ENCODE assay signal across 18 mouse cellular contexts in genomic region chr10:87325769-87326168, GRCm38 (mm10).
DNase-seq lines count a peak whose midpoint lies in the region; ATAC-seq and TF ChIP-seq lines count a peak whose summit lies in the region.
"Had no signal": no experiment of that assay in that cellular context is flagged by ENCODE, and none has a peak within 500 bp of the region (broad histone marks: within the 10 kb centered on the region; RNA-seq: fewer than 3 reads in every experiment).

No protein-coding gene starts in this region.

- WGBS in midbrain, postnatal 0 days: 63% methylated on average over 6 of the region's 6 CpGs
- WGBS in midbrain, embryonic 14.5 days: 64% methylated on average over 6 of the region's 6 CpGs
- WGBS in forebrain, embryonic 13.5 days: 9% methylated on average over 6 of the region's 6 CpGs
- WGBS in hindbrain, embryonic 16.5 days: 43% methylated on average over 6 of the region's 6 CpGs

- no peaks in the 10 kb centered on the region for H3K9me3 ChIP-seq in midbrain, postnatal 0 days (ENCODE audit: low read length)
- no peaks in the 10 kb centered on the region for H3K9me3 ChIP-seq in midbrain, embryonic 14.5 days (ENCODE audit: control insufficient read depth, low read length)
- no peaks in the 10 kb centered on the region for H3K9me3 ChIP-seq in forebrain, embryonic 13.5 days (replicated peaks)
- no peaks in the 10 kb centered on the region for H3K9me3 ChIP-seq in hindbrain, embryonic 16.5 days (ENCODE audit: control insufficient read depth, low read length)
- H3K9me3 ChIP-seq: limb, embryonic 13.5 days had no signal

- H3K9ac ChIP-seq in midbrain, postnatal 0 days (replicated peaks; ENCODE audit: low read length, poor library complexity, severe bottlenecking): no peak overlapping the region
- H3K9ac ChIP-seq in midbrain, embryonic 14.5 days (replicated peaks; ENCODE audit: low read length): no peak overlapping the region
- H3K9ac ChIP-seq in forebrain, embryonic 13.5 days: peak overlapping the region; percentile 6; the same call in 1 of the 2 replicates
- no peak overlapping the region for H3K9ac ChIP-seq in hindbrain, embryonic 16.5 days (ENCODE audit: low read depth, low read length)
- H3K9ac ChIP-seq: limb, embryonic 13.5 days; liver, embryonic 14.5 days had no signal

- no peaks in the 10 kb centered on the region for H3K4me1 ChIP-seq in midbrain, postnatal 0 days (ENCODE audit: insufficient read depth, low read length)
- H3K4me1 ChIP-seq in midbrain, embryonic 14.5 days (ENCODE audit: control insufficient read depth, insufficient read depth, low read length): 0 out of 2 replicates have a peak, but pooled peaks cover 4% of the 10 kb centered on the region
- H3K4me1 ChIP-seq in forebrain, embryonic 13.5 days: peaks cover 19% of the 10 kb centered on the region
- no peaks in the 10 kb centered on the region for H3K4me1 ChIP-seq in hindbrain, embryonic 16.5 days (ENCODE audit: control insufficient read depth, insufficient read depth, low read depth, low read length)
- H3K4me1 ChIP-seq: limb, embryonic 13.5 days had no signal

- ATAC-seq in midbrain, postnatal 0 days (ENCODE audit: low FRiP score): no peak
- no peak for ATAC-seq in midbrain, embryonic 14.5 days (ENCODE audit: low FRiP score, low TSS enrichment)
- ATAC-seq in forebrain, embryonic 13.5 days: peak; percentile 43; the same call in 1 of the 2 replicates
- ATAC-seq in hindbrain, embryonic 16.5 days: peak; percentile 37; the same call in 1 of the 2 replicates
- no peak for ATAC-seq in erythroid progenitor cell, adult 5-6 weeks (replicated peaks; ENCODE audit: low FRiP score, poor library complexity, severe bottlenecking)

- H3K4me3 ChIP-seq in midbrain, postnatal 0 days (ENCODE audit: low read depth, low read length): no peak overlapping the region
- H3K4me3 ChIP-seq in midbrain, embryonic 14.5 days (replicated peaks; ENCODE audit: low read depth, low read length): no peak overlapping the region
- no peak overlapping the region for H3K4me3 ChIP-seq in forebrain, embryonic 13.5 days
- no peak overlapping the region for H3K4me3 ChIP-seq in hindbrain, embryonic 16.5 days (ENCODE audit: low read length)
- H3K4me3 ChIP-seq: limb, embryonic 13.5 days had no signal

- no peaks in the 10 kb centered on the region for H3K27me3 ChIP-seq in midbrain, postnatal 0 days (ENCODE audit: insufficient read depth, low read length)
- H3K27me3 ChIP-seq in midbrain, embryonic 14.5 days (ENCODE audit: control insufficient read depth, insufficient read depth, low read length): no peaks in the 10 kb centered on the region
- no peaks in the 10 kb centered on the region for H3K27me3 ChIP-seq in forebrain, embryonic 13.5 days
- H3K27me3 ChIP-seq in hindbrain, embryonic 16.5 days (replicated peaks; ENCODE audit: control insufficient read depth, insufficient read depth, low read length): no peaks in the 10 kb centered on the region
- H3K27me3 ChIP-seq: limb, embryonic 13.5 days had no signal

- no peak overlapping the region for H3K4me2 ChIP-seq in midbrain, postnatal 0 days (ENCODE audit: low read depth, low read length, poor library complexity, severe bottlenecking)
- no peak overlapping the region for H3K4me2 ChIP-seq in midbrain, embryonic 14.5 days (ENCODE audit: low read length)
- H3K4me2 ChIP-seq in forebrain, embryonic 13.5 days: peak overlapping the region; percentile 42
- peak overlapping the region; percentile 27 for H3K4me2 ChIP-seq in hindbrain, embryonic 16.5 days (ENCODE audit: low read length)
- H3K4me2 ChIP-seq: heart, embryonic 11.5 days; limb, embryonic 13.5 days had no signal

- H3K36me3 ChIP-seq in midbrain, postnatal 0 days (ENCODE audit: insufficient read depth, low read length): no peaks in the 10 kb centered on the region
- no peaks in the 10 kb centered on the region for H3K36me3 ChIP-seq in midbrain, embryonic 14.5 days (ENCODE audit: control insufficient read depth, insufficient read depth, low read length)
- H3K36me3 ChIP-seq in forebrain, embryonic 13.5 days (ENCODE audit: poor library complexity, severe bottlenecking): no peaks in the 10 kb centered on the region
- no peaks in the 10 kb centered on the region for H3K36me3 ChIP-seq in hindbrain, embryonic 16.5 days (ENCODE audit: control insufficient read depth, insufficient read depth, low read length)
- H3K36me3 ChIP-seq: limb, embryonic 13.5 days had no signal

- no peak for TF ChIP-seq CTCF in midbrain, postnatal 0 days (IDR thresholded peaks at IDR 0.05)

- DNase-seq in midbrain, postnatal 0 days (ENCODE audit: low spot score): peak; percentile 11
- DNase-seq in midbrain, embryonic 14.5 days: no peak
- DNase-seq in ovary, postnatal 14 days (ENCODE audit: low spot score): no peak
- no peak for DNase-seq in frontal cortex, postnatal 36 days (ENCODE audit: low spot score in 2 of 2)
- DNase-seq: adrenal gland, adult 2 months; cerebellum, adult 11 months; cerebellum, postnatal 25 days; heart, postnatal 14 days; kidney, adult 18-20 months; kidney, postnatal 14 days; layer of hippocampus, adult 9-11 months; thymus, adult 2 months had no signal

- H3K27ac ChIP-seq in midbrain, postnatal 0 days (ENCODE audit: low read depth, low read length): no peak overlapping the region
- no peak overlapping the region for H3K27ac ChIP-seq in midbrain, embryonic 14.5 days (replicated peaks; ENCODE audit: low read depth, low read length)
- peak overlapping the region; percentile 45 for H3K27ac ChIP-seq in forebrain, embryonic 13.5 days
- H3K27ac ChIP-seq in hindbrain, embryonic 16.5 days (ENCODE audit: low read depth, low read length): no peak overlapping the region
- H3K27ac ChIP-seq: limb, embryonic 13.5 days; liver, embryonic 14.5 days had no signal

Comparison
In these comparisons a context has a peak if more than half of its experiments do, and no peak if none do; other contexts are left out.
1. ATAC-seq: peak in forebrain, embryonic 13.5 days (single experiment) and hindbrain, embryonic 16.5 days (single experiment); none in midbrain, postnatal 0 days (single experiment), midbrain, embryonic 14.5 days (single experiment) and erythroid progenitor cell, adult 5-6 weeks (single experiment).
2. H3K4me2 ChIP-seq: peak in forebrain, embryonic 13.5 days (single experiment) and hindbrain, embryonic 16.5 days (single experiment); none in midbrain, postnatal 0 days (single experiment) and midbrain, embryonic 14.5 days (single experiment).